Mouse (Mus musculus): Measurements from ENCODE around the gene Apof.
A peak's percentile ranks its signal among the peaks of the same experiment; 100 is the strongest.

Gene Apof

DNA sequence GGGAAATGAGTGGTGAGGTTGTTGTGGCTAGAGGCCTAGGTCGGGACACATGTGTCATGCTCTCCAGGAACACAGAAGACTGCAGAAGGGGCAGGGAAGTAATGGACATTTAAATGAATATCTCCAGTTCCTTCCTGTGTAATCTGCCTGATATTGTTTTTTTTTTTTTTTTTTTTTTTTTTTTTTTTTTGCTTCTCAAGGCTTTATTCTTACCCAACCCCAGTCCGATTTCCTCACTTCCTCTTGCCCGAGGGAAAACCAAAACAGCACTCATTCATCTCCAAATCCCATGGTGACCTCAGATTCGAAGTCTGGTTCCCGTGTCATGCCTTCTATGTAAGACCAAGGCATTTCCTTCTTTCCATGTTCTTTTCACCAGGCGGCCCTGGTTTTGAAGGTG, 29.8 kb downstream of the Apof start:
- no peak for DNase-seq (ENCODE audit: low spot score)

DNA sequence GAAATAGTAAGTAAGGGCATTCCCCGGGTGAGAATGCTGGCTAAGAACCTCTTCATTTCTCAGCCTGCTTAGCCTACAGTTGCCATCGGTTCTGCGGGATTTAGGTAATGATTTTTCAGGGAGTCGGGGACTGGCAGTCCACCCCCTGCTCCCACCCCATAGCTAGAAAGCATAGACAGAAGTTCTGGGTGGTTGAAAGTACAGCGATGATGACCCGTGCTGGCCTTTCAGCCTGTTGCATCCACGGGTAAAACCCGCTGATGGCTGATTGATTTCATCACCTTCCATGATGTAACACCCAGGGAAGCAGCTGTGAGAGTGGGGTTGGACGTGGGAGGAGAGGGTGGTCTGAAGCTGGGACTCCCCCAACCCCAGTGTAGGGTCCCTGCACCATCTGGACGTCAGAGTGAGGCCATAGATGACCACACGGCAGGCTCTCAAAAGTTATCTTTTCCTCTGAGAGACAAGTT, 30.3 kb downstream of the Apof start, which contains the start of gene Il23a:
TSS of gene Il23a (minus strand) at position 51 of the 470 bp plus-strand sequence.
- DNase-seq (ENCODE audit: low spot score): no peak

DNA sequence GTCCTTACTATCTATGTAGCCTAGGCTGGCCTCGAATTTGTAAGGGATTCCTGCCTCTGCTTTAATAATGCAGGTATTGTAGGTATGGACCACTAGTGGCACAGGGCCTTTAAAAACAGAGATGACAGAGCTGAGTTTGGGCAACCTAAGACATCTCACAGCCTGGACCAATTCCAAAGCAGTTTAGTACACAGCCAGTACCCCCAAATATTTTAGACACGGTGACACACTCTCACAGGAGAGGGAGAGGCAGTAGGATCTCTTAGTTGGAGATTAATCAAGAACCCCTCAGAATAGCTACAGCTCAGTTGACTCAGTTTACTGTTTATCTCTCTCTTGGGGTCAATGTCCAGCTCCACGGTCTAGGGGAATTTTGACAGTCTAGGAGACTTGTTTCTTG, 33.9 kb downstream of the Apof start:
- DNase-seq (ENCODE audit: low spot score): no peak

DNA sequence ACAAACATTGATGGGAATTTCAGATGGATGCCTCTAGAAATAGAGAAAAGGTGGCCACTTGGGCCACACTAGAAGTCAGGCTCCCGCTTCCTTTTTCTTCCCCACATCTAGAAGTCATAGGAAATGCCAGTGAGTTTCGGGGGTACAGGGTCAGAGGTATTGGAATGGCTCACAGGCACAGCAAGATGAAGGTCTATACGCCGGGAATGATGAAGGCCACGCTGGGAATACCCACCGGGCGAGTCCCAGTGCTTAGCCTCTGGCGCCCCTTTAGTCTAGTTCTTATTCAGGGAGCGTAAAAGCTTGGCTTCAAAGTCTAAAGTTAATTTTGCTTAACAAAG, 34.3 kb downstream of the Apof start:
- DNase-seq (ENCODE audit: low spot score): no peak

DNA sequence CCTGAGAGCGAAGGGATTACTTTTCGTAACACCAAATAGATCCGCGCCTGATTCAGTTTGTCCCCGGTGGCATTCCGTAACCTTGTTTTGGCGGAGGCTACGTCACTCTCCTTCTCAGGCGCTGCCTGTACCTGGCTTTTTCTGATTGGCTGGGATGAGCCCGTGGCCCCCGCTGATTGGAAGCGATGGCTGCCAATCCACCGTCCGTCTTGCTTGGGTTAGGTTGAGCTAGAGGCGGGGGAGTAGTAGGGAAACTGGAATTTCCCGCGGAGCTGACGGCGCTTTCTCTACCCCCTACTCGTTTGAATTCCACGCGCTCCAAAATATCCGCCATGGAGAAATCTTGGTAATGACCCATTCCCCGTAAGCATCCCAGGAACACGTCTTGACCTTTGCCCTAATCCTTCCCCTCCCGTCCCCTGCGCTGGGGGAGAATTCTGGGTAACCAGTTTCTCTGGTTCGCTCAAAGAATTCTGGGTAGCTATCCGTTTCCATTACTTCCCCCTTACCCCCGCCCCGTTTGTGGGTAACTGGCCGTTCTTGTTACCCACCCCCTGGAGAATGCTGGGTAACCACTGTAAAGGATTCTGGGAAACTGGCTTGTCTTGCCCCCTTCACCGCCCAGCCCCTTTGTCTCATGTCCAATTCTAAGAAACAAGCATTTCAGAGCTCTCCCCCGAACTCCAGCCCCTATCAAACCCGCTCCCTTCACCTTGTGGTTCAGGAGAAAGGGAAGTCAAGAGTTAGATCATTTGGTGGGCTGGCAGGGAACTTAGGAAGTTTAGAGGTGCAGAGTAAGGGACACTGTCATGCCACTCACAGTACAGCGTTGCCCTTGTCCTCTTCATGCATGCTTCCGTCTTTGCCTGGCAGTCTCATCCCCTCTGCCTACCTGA, 34.9 kb downstream of the Apof start, which contains the start of gene Pan2:
TSS of gene Pan2 (plus strand) at position 210 of the 896 bp plus-strand sequence.
- DNase-seq (ENCODE audit: low spot score): peak; percentile 100

DNA sequence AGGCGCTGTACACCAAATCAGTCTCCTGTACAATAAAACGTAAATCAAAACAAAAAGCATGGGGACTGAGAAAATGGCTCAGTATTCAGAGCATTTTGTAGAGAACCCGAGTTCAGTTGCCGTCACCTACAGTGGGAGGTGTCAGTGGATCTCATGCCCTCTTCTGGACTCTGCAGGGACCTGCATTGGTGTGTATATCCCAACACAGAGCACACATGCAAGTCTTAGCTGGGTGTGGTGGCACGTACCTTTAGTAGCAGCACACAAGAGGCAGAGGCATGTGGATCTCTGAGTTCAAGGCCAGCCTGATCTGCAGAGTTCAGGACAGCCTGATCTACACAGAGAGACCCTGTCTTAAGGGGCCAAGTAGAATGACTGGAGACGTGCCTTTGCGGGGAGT, 41.2 kb downstream of the Apof start:
- no peak for DNase-seq (ENCODE audit: low spot score)

DNA sequence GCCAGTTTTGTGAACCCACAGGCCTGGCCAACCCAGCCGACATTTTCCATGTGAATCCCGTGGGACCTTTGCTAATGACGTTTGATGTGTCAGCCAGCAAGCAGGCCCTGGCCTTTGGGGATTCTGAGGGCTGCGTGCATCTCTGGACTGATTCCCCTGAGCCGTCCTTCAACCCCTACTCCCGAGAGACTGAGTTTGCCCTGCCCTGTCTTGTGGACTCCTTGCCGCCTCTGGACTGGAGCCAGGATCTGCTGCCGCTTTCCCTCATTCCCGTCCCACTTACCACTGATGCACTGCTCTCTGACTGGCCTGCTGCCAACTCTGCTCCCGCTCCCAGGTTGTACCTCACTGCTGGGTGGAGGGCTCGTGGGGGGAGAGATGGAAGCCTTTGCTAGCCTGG, 41.7 kb downstream of the Apof start:
- DNase-seq (ENCODE audit: low spot score): no peak

DNA sequence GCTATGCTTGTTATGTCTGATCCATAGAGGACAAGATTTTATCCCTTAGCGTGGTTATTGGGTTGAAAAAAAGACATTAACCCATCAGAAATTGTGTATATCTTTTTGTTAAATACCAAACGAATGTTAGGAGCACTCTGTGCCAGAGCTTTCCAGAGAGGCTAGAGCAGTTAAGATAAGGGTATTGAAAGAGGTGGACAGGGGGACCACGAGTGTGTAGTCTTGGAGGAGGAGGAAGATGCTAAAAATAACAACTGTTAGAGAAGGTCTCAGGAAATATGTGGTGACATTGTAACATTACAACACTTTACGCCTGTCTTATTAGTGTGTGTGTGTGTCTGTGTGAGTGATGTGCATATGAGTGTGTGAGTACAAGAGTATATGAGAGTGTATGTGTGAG, 42.4 kb downstream of the Apof start:
- DNase-seq (ENCODE audit: low spot score): no peak

DNA sequence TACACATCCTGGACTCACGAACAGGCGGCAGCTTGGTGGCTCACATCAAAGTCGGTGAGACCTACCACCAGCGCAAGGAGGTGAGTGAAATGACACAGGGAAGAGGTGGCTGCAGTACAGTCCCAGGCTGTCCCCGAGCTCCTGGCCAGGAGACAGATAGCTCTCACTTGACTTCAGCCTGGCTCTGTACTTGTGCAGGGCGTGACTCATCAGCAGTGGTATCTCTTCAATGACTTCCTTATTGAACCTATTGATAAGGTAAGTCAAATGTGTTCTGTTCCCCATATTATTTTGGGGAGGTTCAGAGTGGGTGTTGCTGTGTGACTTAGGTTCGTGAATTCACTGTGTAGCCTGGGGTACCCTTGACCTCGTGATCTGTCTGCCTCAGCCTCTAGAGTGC, 47.1 kb downstream of the Apof start:
- no peak for DNase-seq (ENCODE audit: low spot score)

All from layer of hippocampus, adult 9-10 months (tissue).